Mouse (Mus musculus) cerebellum, adult 2 months (tissue): Measurements from ENCODE around the gene Smad9.

Experiments
- CTCF ChIP-seq: fragments of 200-500 bp; IDR thresholded peaks from 2 replicates; pipeline ENCODE4 v1.5.1; 2011; ENCODE audit warnings: low read depth, mild to moderate bottlenecking, control low read depth, low read length, moderate library complexity, borderline replicate concordance; ENCODE audit not compliant: insufficient read depth
- POLR2A ChIP-seq: fragments of 200-500 bp; IDR thresholded peaks from 2 replicates; pipeline ENCODE4 v1.6.1; 2011; ENCODE audit warnings: low read length, control low read depth, borderline replicate concordance; ENCODE audit not compliant: insufficient read depth

DNA sequence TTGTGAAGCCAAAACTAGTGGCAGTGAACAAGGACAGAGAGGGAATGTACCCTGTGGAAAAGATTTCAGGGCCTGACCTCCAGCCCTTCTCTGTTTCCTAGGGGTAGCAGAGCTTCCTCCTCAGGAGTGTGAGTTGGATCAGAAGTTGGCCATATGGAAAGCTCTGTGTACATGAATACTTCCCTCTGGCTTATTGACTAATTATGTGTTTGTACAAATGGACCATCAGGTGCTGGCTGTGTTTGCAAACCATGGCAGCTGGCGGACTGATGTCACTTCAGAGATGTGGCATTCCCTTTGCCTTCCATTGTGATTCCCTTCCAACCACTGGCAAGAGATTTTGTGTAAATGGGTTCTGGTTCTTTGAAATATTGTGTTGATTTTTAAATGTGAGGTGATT is 5.9 kb downstream of the Smad9 start:
- TF ChIP-seq POLR2A (no peak), CTCF (no peak)
